Mouse (Mus musculus): Measurements from ENCODE around the gene Bcl2l11. TPM values are rescaled to one million over a fixed set of nuclear protein-coding genes. Genes with fewer than 3 reads are reported as not detected.
"Not testable (repeated sequence)": the region's sequence is repeated elsewhere in the genome, so short reads cannot be mapped to it uniquely, and the experiment has no call there.

Gene Bcl2l11
- polyA plus RNA-seq, 1 experiment from 2014 or later = 9.4 TPM

DNA sequence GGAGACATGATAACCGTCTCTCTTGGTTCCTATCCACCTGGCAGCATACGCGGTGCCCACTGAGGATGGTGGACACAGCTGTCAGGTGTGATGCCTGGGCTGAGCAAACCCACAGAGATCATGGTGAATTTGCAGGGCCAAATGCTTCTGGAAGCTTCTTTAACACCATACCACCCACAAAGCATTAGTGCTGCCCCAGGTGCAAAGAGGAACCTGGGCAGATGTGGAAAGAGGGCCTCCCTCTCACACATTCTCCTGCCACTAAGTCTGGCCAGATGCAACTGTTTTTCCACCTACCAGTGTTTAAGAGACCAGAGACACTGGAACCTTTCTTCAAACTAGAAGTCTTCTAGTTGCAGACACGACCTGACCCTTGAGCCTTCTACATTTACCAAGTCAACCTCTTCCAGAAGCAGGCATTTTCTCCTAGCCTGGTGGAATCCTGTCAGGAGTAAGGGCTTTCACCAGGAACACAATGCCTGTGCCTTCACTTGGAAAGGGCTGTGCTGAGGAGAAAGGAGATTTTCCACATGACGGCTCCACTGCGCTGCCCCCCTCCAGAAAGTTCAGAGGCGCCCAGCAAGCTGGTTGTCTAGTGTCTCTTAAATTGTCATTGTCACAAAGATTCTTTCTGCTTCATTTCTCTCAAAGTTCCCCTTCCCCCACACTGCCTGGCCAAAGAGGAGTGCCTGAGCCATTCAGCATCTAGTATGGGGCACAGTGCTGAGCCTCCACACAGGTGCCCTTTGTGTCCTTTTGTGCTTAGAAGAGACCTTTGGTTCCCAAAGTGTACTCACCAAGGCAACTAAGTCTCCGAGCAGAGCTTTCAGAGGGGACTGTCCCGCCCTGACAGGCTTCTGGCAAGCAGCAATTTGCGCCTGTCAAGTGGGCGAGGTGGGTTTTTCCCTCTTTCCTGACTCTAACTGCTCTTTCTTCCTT lies 34.1 kb upstream of the Bcl2l11 start:
- no peaks in the 10 kb centered on the region for H3K36me3 ChIP-seq
- H3K4me3 ChIP-seq = no peak overlapping the region
- no peaks in the 10 kb centered on the region for H3K9me3 ChIP-seq (replicated peaks)
- no peak for ATAC-seq
- no peak overlapping the region for H3K27ac ChIP-seq
- no peaks in the 10 kb centered on the region for H3K27me3 ChIP-seq (replicated peaks)
- H3K9ac ChIP-seq = no peak overlapping the region
- 76% methylated on average over 11 of the region's 11 CpGs for WGBS (ENCODE audit: insufficient replicate concordance)
- H3K4me1 ChIP-seq = peaks cover 5% of the 10 kb centered on the region; the same call in 1 of the 2 replicates
- H3K4me2 ChIP-seq = no peak overlapping the region

DNA sequence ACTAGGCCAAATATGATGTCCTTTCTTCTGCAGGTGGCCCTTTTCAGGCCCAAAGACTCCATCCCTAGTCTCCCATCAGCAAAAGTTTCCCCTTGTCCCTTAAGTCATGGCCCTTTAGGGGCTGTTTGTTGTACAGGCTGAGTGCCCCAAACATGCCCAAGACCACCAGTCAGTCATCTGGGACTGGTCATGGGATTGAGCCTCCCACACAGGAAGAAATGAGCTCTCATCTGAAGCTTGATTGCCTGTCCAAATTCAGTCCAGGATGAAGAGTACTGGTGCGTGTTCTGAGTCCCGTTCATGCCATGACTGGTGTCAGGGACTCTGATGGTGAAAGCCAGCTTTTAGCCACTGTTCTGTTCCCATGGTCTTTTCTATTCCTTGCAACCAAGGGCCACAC lies 33.4 kb upstream of the Bcl2l11 start:
- Histone ChIP-seq H3K9ac (no peak overlapping the region), H3K4me2 (no peak overlapping the region), H3K9me3 (replicated peaks) (no peaks in the 10 kb centered on the region), H3K4me3 (no peak overlapping the region), H3K36me3 (no peaks in the 10 kb centered on the region), H3K27me3 (replicated peaks) (no peaks in the 10 kb centered on the region), H3K27ac (no peak overlapping the region), H3K4me1 (peaks cover 5% of the 10 kb centered on the region; the same call in 1 of the 2 replicates)
- no peak for ATAC-seq
- WGBS (ENCODE audit: insufficient replicate concordance) = 81% methylated on average over 2 of the region's 2 CpGs

DNA sequence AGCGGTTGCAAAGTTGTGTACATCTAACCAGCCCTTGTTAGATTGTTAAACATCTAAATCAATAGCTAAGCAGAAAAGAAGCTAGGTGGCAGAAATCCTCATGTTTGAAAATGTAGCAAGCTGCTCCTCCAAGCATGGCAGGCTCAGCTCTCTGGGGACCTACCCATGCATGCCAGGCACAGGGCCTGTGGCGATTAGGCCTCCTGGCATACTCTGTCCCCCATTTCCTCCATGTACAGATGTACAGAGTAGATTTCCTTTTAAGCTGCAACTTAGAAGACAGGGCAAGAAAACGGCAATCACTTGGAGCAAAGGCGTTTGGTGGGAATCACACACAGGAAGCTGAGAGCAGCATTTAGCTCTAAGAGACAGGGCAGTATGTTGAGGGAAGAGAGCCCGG lies 31.6 kb upstream of the Bcl2l11 start:
- H3K4me3 ChIP-seq = no peak overlapping the region
- H3K27ac ChIP-seq = no peak overlapping the region
- H3K4me2 ChIP-seq = no peak overlapping the region
- H3K9me3 ChIP-seq (replicated peaks) = no peaks in the 10 kb centered on the region
- ATAC-seq = no peak
- H3K9ac ChIP-seq = no peak overlapping the region
- no peaks in the 10 kb centered on the region for H3K27me3 ChIP-seq (replicated peaks)
- H3K4me1 ChIP-seq = peaks cover 5% of the 10 kb centered on the region; the same call in 1 of the 2 replicates
- H3K36me3 ChIP-seq = no peaks in the 10 kb centered on the region
- 67% methylated on average over 5 of the region's 5 CpGs for WGBS (ENCODE audit: insufficient replicate concordance)

DNA sequence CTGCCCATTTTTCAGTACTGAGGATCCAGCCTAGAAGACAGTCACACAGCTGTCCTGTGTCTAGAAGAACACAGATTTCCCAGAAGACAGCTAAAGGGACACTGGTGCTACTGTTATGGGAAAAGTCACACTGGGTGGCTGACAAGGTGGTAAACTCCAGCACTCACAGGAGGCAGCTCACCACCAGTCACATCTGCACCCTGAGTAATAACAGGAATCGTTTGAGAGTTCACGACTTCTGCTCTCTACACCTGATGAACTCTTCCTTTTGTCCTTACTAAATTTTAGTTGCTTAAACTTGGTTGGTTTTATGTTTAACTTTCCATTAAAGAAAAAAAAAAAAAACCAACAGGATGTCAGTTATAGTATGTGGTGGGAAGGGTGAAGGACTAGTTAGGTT lies 31.2 kb upstream of the Bcl2l11 start:
- no peaks in the 10 kb centered on the region for H3K27me3 ChIP-seq (replicated peaks)
- H3K36me3 ChIP-seq = no peaks in the 10 kb centered on the region
- H3K4me3 ChIP-seq = no peak overlapping the region
- peaks cover 5% of the 10 kb centered on the region; the same call in 1 of the 2 replicates for H3K4me1 ChIP-seq
- ATAC-seq = no peak
- H3K27ac ChIP-seq = no peak overlapping the region
- 57% methylated on average over 2 of the region's 2 CpGs for WGBS (ENCODE audit: insufficient replicate concordance)
- no peak overlapping the region for H3K9ac ChIP-seq
- H3K9me3 ChIP-seq (replicated peaks) = no peaks in the 10 kb centered on the region
- no peak overlapping the region for H3K4me2 ChIP-seq

DNA sequence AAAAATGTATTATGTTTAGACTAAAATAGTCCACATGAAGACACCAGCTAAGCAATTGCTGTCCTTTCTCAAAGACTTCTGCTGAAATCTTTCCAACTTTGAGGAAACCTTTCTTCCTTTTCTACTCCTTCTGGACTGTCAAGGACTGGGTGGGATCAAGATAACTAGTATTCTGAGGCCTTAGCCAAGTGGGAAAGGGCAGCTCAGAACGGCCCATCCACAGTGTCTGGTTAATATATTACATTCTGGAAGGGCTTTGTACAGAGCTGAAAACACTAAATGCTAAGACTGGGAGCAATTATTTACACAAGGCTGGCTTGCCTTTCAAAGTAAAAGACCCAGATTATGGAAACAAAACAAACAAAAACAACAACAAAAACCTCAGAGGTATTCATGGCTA lies 30.6 kb upstream of the Bcl2l11 start:
- no peak for ATAC-seq
- Histone ChIP-seq H3K4me3 (no peak overlapping the region), H3K4me1 (peaks cover 5% of the 10 kb centered on the region; the same call in 1 of the 2 replicates), H3K36me3 (no peaks in the 10 kb centered on the region), H3K9ac (no peak overlapping the region), H3K9me3 (replicated peaks) (no peaks in the 10 kb centered on the region), H3K27me3 (replicated peaks) (no peaks in the 10 kb centered on the region), H3K4me2 (no peak overlapping the region), H3K27ac (no peak overlapping the region)
- WGBS (ENCODE audit: insufficient replicate concordance) = 68% methylated on average over 1 of the region's 1 CpGs

DNA sequence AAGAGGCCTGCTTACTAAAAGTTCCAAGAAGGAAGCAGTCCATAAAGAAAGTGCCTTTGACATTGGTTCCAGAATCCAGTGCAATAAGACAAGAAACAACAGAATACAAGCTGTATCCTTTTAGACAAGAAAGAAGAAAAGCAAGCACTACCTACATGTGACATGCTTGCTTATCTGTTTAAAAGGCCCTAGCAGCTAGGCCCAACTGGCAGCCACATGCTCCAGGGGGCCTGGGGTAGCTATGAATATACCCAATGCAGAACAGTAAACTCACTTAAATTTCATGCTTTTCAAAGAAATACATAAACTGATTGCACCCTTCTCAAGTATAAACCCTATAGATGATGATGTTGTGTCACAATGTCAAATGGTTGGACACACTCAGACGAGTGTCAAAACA lies 29.8 kb upstream of the Bcl2l11 start:
- no peak overlapping the region for H3K27ac ChIP-seq
- H3K4me1 ChIP-seq = peaks cover 3% of the 10 kb centered on the region; the same call in 1 of the 2 replicates
- 46% methylated on average over 1 of the region's 1 CpGs for WGBS (ENCODE audit: insufficient replicate concordance)
- no peaks in the 10 kb centered on the region for H3K9me3 ChIP-seq (replicated peaks)
- ATAC-seq = no peak
- no peak overlapping the region for H3K9ac ChIP-seq
- H3K27me3 ChIP-seq (replicated peaks) = no peaks in the 10 kb centered on the region
- H3K4me3 ChIP-seq = no peak overlapping the region
- H3K36me3 ChIP-seq = no peaks in the 10 kb centered on the region
- H3K4me2 ChIP-seq = no peak overlapping the region

DNA sequence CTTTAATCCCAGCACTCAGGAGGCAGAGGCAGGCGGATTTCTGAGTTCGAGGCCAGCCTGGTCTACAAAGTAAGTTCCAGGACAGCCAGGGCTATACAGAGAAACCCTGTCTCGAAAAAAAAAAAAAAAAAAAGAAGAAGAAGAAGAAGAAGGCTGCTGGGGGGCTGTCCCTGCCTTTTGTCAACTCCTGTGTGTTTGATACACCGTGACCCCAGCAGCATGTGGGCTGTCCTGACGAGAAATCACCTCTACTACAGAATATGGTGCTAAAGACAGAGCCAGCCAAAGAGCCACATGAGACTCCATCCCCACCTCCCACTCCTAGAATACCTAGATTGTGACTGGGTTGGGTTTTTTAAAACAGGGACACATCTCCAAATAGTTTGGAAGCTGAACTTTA lies 27.7 kb upstream of the Bcl2l11 start:
- not testable (repeated sequence) for H3K9me3 ChIP-seq (replicated peaks); H3K9ac ChIP-seq; H3K27me3 ChIP-seq (replicated peaks); H3K4me1 ChIP-seq; H3K27ac ChIP-seq; H3K4me2 ChIP-seq; H3K36me3 ChIP-seq; ATAC-seq; H3K4me3 ChIP-seq
- WGBS (ENCODE audit: insufficient replicate concordance) = 59% methylated on average over 5 of the region's 5 CpGs

DNA sequence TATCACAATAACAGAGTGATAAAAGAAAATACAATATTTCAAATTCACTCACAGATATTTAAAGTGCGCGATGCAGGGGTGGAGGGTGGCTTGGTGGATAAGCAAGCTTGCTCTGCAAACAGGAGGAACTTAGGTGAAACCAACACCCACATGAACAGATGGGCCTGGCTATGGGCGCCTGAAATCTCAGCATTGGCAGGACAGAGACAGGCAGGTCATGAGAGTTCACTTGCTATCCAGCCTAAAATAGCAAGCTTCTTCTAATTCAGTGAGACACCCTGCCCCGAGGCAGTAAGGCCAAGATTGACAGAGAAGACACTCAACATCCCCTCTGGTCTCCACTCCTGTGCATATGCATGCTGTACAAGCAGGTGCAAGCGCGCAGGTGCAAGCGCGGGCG lies 23.8 kb upstream of the Bcl2l11 start:
- WGBS (ENCODE audit: insufficient replicate concordance) = 87% methylated on average over 9 of the region's 9 CpGs
- ATAC-seq = no peak

DNA sequence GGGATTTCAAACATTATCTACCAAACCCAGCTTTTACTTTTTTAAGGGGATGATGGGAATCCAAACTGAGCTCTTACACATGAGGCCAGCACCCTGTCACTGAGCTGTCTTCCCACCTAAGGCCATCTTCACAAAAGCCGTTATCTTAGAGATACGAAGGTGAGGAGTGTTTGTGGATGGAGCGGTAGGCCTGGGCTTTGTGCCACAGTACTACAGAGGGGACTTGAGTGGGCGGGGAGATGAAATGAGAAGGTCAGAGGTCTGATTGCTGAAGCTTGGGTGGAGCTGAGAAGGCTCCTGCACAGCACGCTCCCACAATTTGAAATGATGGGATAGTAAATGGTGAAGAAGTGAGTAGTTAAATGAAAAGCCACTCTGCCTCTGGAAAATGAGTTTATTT lies 21.0 kb upstream of the Bcl2l11 start:
- H3K36me3 ChIP-seq = no peaks in the 10 kb centered on the region
- H3K9ac ChIP-seq = no peak overlapping the region
- no peaks in the 10 kb centered on the region for H3K4me1 ChIP-seq
- H3K4me2 ChIP-seq = no peak overlapping the region
- WGBS (ENCODE audit: insufficient replicate concordance) = 62% methylated on average over 5 of the region's 5 CpGs
- no peak for ATAC-seq
- H3K27me3 ChIP-seq (replicated peaks) = no peaks in the 10 kb centered on the region
- no peak overlapping the region for H3K27ac ChIP-seq
- no peak overlapping the region for H3K4me3 ChIP-seq
- no peaks in the 10 kb centered on the region for H3K9me3 ChIP-seq (replicated peaks)

More for the DNA sequence above, 23.8 kb upstream of the Bcl2l11 start:
- Histone ChIP-seq H3K9me3 (replicated peaks) (no peaks in the 10 kb centered on the region), H3K27me3 (replicated peaks) (no peaks in the 10 kb centered on the region), H3K4me3 (no peak overlapping the region), H3K27ac (no peak overlapping the region), H3K36me3 (no peaks in the 10 kb centered on the region), H3K4me1 (no peaks in the 10 kb centered on the region), H3K4me2 (no peak overlapping the region), H3K9ac (no peak overlapping the region)

DNA sequence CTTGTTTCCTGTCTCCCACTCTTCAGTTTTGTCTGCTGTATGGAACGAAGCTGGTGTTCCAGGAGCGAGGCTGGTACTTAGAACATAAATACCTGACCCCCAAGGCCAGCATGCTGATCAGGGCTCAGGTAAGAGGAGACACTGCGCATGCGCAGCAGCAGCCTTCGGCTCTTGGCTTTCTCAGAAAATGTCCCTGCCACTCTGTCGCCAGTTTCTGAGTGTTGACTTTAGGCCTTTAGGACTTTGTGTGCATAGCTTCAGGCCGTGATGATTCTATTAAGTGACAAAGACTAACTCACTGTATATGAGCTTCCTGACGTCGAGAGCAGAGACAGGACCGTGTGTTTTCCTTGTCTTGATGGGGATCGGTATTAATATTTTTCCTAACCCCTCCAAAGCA lies 20.2 kb upstream of the Bcl2l11 start:
- ATAC-seq = no peak
- Histone ChIP-seq H3K4me3 (no peak overlapping the region), H3K36me3 (no peaks in the 10 kb centered on the region), H3K4me1 (no peaks in the 10 kb centered on the region), H3K27ac (no peak overlapping the region), H3K27me3 (replicated peaks) (no peaks in the 10 kb centered on the region), H3K9me3 (replicated peaks) (no peaks in the 10 kb centered on the region), H3K9ac (no peak overlapping the region), H3K4me2 (no peak overlapping the region)
- 76% methylated on average over 11 of the region's 11 CpGs for WGBS (ENCODE audit: insufficient replicate concordance)

DNA sequence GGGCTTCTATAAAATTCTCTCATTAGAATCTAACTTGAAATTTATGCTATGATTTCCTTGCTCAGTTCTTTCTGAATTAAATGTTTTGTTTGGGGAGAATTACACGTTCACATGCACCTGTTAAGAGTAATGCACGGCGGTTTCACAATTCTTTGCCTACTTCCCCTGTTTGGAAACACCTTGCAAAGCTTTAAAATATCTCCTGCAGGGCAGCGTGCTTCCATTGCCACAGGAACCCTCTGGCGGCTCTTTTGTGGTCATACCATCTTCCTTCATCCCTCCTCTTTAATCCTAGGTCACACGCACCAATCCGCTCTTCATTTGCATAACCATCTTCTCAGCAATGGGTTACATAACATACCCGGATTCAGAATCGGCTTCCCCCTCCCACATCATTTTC lies 14.3 kb upstream of the Bcl2l11 start:
- Histone ChIP-seq H3K36me3 (no peaks in the 10 kb centered on the region), H3K27me3 (replicated peaks) (no peaks in the 10 kb centered on the region), H3K9ac (no peak overlapping the region), H3K9me3 (replicated peaks) (no peaks in the 10 kb centered on the region), H3K4me3 (no peak overlapping the region), H3K4me1 (0 out of 2 replicates have a peak, but pooled peaks cover 4% of the 10 kb centered on the region), H3K27ac (no peak overlapping the region), H3K4me2 (no peak overlapping the region)
- ATAC-seq = no peak
- WGBS (ENCODE audit: insufficient replicate concordance) = 56% methylated on average over 9 of the region's 9 CpGs

DNA sequence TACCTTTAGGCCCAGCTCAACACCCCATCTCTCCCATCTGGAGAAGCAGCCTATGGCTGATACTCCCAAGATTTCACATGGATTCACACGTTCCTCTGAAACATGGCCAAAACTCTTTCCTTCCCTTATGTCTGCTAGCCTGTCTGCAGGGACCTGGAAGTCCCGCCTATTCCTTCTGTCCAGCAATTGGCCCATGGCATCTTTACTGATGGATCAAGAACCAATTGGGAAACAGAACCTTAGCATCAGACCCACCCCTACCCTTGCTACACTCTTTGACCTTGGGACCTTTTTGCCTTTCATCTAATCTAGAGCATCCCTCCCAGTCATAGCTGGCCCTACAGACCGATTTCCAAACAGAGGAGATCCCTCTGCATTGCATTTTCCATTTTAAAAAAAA lies 11.2 kb upstream of the Bcl2l11 start:
- Histone ChIP-seq H3K9ac (no peak overlapping the region), H3K4me3 (no peak overlapping the region), H3K4me2 (no peak overlapping the region), H3K9me3 (replicated peaks) (no peaks in the 10 kb centered on the region), H3K4me1 (0 out of 2 replicates have a peak, but pooled peaks cover 4% of the 10 kb centered on the region), H3K27ac (no peak overlapping the region), H3K36me3 (no peaks in the 10 kb centered on the region), H3K27me3 (replicated peaks) (peaks cover 3% of the 10 kb centered on the region; the same call in 1 of the 2 replicates)
- WGBS (ENCODE audit: insufficient replicate concordance) = 66% methylated on average over 3 of the region's 3 CpGs
- no peak for ATAC-seq
